Mouse (Mus musculus) heart, embryonic 14.5 days (tissue): ENCODE measurements around the gene Slamf6. TPM values are rescaled to one million over a fixed set of nuclear protein-coding genes. Genes with fewer than 3 reads are reported as not detected.

Experiments used
- ATAC-seq: fragments of 200-750 bp; cut with Nextera tagmentation; 2 replicates; pipeline ENCODE4 v1.8.0; 2017; ENCODE audit warnings: low read depth, moderate TSS enrichment; ENCODE audit not compliant: insufficient number of reproducible peaks, insufficient read depth, low FRiP score
- H3K27ac ChIP-seq, 2 experiments: fragments of 200-500 bp in 1 of 2; fragments of 300-500 bp in 1 of 2; sonication (generic) in 1 of 2; replicated peaks in 1 of 2; 2 replicates each; pipeline ENCODE4 v1.5.1; 2012 to 2014; ENCODE audit warnings: low read depth in 2 of 2, low read length in 2 of 2, control low read depth in 1 of 2, mild to moderate bottlenecking in 1 of 2, mixed read lengths in 1 of 2; ENCODE audit not compliant: control insufficient read depth in 1 of 2, insufficient read depth in 1 of 2
- H3K27me3 ChIP-seq: fragments of 300-500 bp; sonication (generic); 2 replicates; pipeline ENCODE4 v1.6.1; 2014; ENCODE audit warnings: mild to moderate bottlenecking, low read length, control low read depth; ENCODE audit not compliant: control insufficient read depth, insufficient read depth
- H3K36me3 ChIP-seq: fragments of 300-500 bp; sonication (generic); 2 replicates; pipeline ENCODE4 v1.6.1; 2014; ENCODE audit warnings: mild to moderate bottlenecking, control low read depth, low read length, mixed read lengths; ENCODE audit not compliant: control insufficient read depth, insufficient read depth
- H3K4me1 ChIP-seq, 2 experiments: fragments of 200-500 bp in 1 of 2; fragments of 300-500 bp in 1 of 2; sonication (generic) in 1 of 2; 2 replicates each; pipeline ENCODE4 v1.6.1; 2012 to 2014; ENCODE audit warnings: low read length in 2 of 2, control low read depth in 1 of 2, mixed read lengths in 1 of 2; ENCODE audit not compliant: control insufficient read depth in 2 of 2, insufficient read depth in 2 of 2
- H3K4me2 ChIP-seq: fragments of 300-500 bp; sonication (generic); 2 replicates; pipeline ENCODE4 v1.6.1; 2014; ENCODE audit warnings: mild to moderate bottlenecking, low read length
- H3K4me3 ChIP-seq, 2 experiments: fragments of 200-500 bp in 1 of 2; fragments of 300-500 bp in 1 of 2; sonication (generic) in 1 of 2; 2 replicates each; pipeline ENCODE4 v1.5.1; 2012 to 2014; ENCODE audit warnings: low read length in 2 of 2, mild to moderate bottlenecking in 2 of 2, control low read depth in 1 of 2, low read depth in 1 of 2, moderate library complexity in 1 of 2; ENCODE audit not compliant: control insufficient read depth in 1 of 2, insufficient read depth in 1 of 2
- H3K9ac ChIP-seq: fragments of 300-500 bp; sonication (generic); 2 replicates; pipeline ENCODE4 v1.6.1; 2014; ENCODE audit warnings: mild to moderate bottlenecking, low read length
- H3K9me3 ChIP-seq: fragments of 300-500 bp; sonication (generic); 2 replicates; pipeline ENCODE4 v1.6.1; 2016; ENCODE audit warnings: low read length, control low read depth; ENCODE audit not compliant: control insufficient read depth
- WGBS: fragments of 180-500 bp; shearing (Covaris S2); extraction: QIAGEN DNeasy Blood & Tissue Kit; methylation state at CpG from one replicate; pipeline ENCODE4 v1.1.7; 2014; 5-methylcytosine and 5-hydroxymethylcytosine counted together
- polyA plus RNA-seq: library from polyadenylated mRNA; unstranded; fragments of >200 nt; fragmentation: Nextera tagmentation; extraction: Ambion mirVana; gene quantifications from 2 replicates; pipeline ENCODE4 v1.2.1, GENCODE M21; 2014

Slamf6 gene
- polyA plus RNA-seq, 1 experiment from 2014 or later = 0.14 TPM

GRCm38 (mm10) chr1:171984121-171984520 is 66.8 kb downstream of the Slamf6 start:
- H3K27me3 ChIP-seq = no peaks in the 10 kb centered on the region
- H3K9ac ChIP-seq = no peak overlapping the region
- H3K36me3 ChIP-seq = no peaks in the 10 kb centered on the region
- H3K4me3 ChIP-seq = no peak overlapping the region
- H3K27ac ChIP-seq = no peak overlapping the region
- no peak overlapping the region for H3K4me2 ChIP-seq
- peaks cover 8% of the 10 kb centered on the region; the same call in 1 of the 2 replicates for H3K9me3 ChIP-seq
- 93% methylated on average over 1 of the region's 1 CpGs for WGBS
- no peak for ATAC-seq
- H3K4me1 ChIP-seq = no peaks in the 10 kb centered on the region

- H3K27me3 ChIP-seq = no peaks in the 10 kb centered on the region
- peaks cover 8% of the 10 kb centered on the region; the same call in 1 of the 2 replicates for H3K9me3 ChIP-seq
- no peak for ATAC-seq
- H3K4me1 ChIP-seq = peaks cover 11 to 28% of the 10 kb centered on the region in 2 experiments
- H3K4me3 ChIP-seq = no peak overlapping the region
- H3K36me3 ChIP-seq = no peaks in the 10 kb centered on the region
- 82% methylated on average over 2 of the region's 2 CpGs for WGBS
- H3K27ac ChIP-seq = no peak overlapping the region
- H3K9ac ChIP-seq = no peak overlapping the region
- no peak overlapping the region for H3K4me2 ChIP-seq
These were observed 74.6 kb downstream of the Slamf6 start for GRCm38 (mm10) chr1:171991883-171992282.

DNA sequence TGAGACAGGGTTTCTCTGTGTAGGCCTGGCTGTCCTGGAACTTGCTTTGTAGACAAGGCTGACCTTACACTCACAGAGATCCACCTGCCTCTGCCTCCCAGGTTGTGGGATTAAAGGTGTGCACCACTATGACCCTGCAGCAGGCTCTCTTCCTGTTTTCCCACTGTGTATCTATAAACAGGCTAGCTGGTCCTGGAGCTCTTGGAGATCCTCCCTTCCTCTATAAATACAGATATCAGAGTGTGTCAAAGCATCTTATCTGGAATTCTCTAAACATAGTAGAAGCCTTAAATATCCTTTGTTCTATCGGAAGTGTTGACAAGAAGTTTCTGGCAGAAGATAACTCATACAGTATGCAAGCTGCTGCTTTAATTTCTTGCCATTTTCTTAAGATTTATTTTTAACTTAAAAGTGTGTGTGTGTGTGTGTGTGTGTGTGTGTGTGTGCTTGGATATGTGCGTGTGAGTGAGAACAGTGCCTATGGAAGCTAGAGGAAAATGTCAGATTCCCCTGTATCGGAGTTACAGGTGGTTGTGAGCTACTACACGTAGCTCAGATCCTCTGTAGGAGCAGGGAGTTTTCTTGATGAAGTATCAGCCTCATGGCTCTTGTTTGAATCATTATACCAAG is 75.7 kb downstream of the Slamf6 start:
- Histone ChIP-seq H3K27me3 (no peaks in the 10 kb centered on the region), H3K36me3 (no peaks in the 10 kb centered on the region), H3K9ac (no peak overlapping the region), H3K4me2 (no peak overlapping the region), H3K4me1 (peaks cover 11 to 28% of the 10 kb centered on the region in 2 experiments), H3K4me3 (no peak overlapping the region), H3K27ac (no peak overlapping the region), H3K9me3 (peaks cover 8% of the 10 kb centered on the region; the same call in 1 of the 2 replicates)
- WGBS = 39% methylated on average over 4 of the region's 4 CpGs
- ATAC-seq = no peak

DNA sequence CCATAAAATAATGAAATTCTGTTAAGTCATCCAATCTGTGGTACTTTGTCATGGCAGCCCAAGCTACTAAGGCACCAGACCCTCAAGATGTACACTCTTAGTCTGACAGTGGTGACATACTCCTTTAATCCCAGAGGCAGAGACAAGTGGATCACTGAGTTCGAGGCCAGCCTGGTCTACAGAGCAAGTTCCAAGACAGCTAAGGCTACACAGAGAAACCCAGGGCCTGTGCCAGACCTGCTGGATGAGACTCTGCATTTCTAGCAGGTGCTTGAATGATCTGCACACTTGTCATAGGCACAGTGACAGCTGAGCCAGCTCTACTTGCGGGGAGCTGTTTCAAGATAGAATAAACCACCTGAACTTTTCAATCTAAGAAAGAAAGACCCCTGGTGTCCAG is 77.2 kb downstream of the Slamf6 start:
- no peak overlapping the region for H3K4me3 ChIP-seq
- H3K9me3 ChIP-seq = no peaks in the 10 kb centered on the region
- no peaks in the 10 kb centered on the region for H3K27me3 ChIP-seq
- H3K27ac ChIP-seq = peak overlapping the region; percentile 44 to 53
- no peak overlapping the region for H3K9ac ChIP-seq
- H3K4me2 ChIP-seq = no peak overlapping the region
- peaks cover 11 to 28% of the 10 kb centered on the region in 2 experiments for H3K4me1 ChIP-seq
- 48% methylated on average over 2 of the region's 2 CpGs for WGBS
- no peak for ATAC-seq
- no peaks in the 10 kb centered on the region for H3K36me3 ChIP-seq

DNA sequence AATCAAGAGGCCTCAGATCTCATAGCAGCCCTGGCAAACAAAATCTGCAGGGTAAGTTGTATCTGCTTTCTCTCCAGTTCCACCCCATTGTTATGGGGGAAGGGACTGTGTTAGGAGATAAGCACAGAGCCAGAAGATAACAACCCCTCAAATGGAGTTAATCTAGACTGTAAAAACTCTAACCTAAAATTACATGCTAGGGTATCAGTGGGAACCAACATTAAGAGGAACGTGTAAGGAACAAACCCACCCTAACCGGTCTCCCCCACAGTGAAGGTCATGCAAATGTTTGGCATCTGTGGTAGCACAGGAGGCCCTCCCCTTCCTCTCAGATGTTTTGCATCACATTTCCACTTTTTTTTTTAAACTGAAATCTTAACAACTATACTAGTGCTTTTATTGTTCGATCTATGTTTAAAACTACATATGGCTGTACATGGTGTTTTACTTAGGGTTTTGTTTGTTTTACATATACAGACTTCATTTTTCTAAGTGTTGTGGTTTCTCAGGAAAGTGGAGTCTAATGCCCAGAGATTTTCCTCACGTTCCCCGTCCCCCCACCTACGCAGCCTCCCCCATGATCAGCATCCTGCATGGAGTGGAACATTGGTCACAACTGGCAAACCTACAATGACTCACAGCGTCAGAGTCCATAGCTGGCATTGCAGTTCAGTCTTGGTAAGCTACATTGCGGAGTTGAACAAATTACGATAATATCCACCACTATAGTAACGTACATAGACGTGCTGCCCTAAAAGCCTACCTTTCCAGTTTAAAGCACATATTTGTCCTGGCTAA is 77.8 kb downstream of the Slamf6 start:
- H3K4me2 ChIP-seq = 0 out of 2 replicates have a peak overlapping the region, but pooled peaks have one; percentile 8
- no peaks in the 10 kb centered on the region for H3K36me3 ChIP-seq
- no peak overlapping the region for H3K9ac ChIP-seq
- peak; percentile 73 for ATAC-seq
- 65% methylated on average over 11 of the region's 11 CpGs for WGBS
- H3K27me3 ChIP-seq = no peaks in the 10 kb centered on the region
- H3K4me1 ChIP-seq = peaks cover 11 to 28% of the 10 kb centered on the region in 2 experiments
- no peak overlapping the region for H3K4me3 ChIP-seq
- peak overlapping the region; percentile 44 to 53; a peak in 3 of 4 replicates for H3K27ac ChIP-seq
- no peaks in the 10 kb centered on the region for H3K9me3 ChIP-seq

DNA sequence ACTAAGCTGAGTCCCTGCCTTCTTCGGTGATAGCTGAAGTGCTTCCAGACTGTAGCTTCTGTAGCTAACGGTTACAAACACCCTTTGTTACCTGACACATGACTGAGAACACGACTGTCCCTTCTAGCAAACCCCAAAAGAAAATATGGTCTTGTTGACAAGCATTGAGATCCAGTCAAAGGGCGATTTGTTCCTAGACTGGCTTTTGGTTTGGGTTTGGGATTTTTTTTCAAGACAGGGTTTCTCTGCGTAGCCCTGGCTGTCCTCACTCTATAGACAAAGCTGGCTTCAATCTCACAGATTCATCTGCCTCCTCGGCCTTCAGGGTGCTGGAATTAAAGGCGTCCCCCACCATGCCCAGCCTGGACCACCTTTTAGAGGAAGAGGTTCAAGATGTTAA is 79.4 kb downstream of the Slamf6 start:
- Histone ChIP-seq H3K4me2 (no peak overlapping the region), H3K4me1 (peaks cover 11 to 28% of the 10 kb centered on the region in 2 experiments), H3K9me3 (no peaks in the 10 kb centered on the region), H3K9ac (no peak overlapping the region), H3K27ac (no peak overlapping the region; a peak in 1 of 4 replicates), H3K4me3 (no peak overlapping the region), H3K36me3 (no peaks in the 10 kb centered on the region), H3K27me3 (no peaks in the 10 kb centered on the region)
- 55% methylated on average over 7 of the region's 7 CpGs for WGBS
- ATAC-seq = no peak

DNA sequence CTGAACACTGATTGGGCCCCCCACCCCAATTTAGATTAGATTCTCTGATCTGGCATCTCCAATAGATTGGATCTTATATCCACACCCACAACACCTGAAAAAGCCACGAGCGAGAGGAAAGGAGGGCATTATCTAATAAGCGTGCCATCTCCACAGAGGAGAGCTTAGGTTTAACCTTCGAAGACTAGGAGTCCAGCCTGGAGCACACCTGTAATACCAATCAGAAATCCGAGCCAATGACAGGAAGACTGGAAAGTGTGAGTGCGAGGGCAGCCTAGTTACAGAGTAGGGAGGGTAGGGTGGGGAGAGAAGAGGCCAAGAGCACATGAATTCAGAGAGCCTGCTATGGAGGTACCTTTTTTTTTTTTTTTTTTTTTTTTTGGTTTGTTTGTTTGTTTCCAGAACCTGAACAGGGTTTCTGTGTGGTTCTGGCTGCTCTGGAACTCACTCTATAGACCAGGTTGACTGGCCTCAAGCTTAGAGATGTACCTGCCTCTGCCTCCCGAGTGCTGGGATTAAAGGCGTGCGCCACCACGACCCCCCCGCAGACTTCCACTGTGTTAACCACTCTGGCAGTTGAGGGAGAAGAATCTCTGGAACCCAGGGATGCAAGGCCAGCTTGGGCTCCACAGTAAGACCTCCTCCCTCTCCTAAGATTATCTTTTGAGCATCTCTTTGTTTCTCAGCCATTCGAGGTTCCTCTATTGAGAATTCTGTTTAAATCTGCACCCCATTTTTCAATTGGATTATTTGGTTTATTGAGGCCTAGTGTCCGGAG is 81.7 kb downstream of the Slamf6 start:
- 86% methylated on average over 13 of the region's 13 CpGs for WGBS
- H3K4me2 ChIP-seq = no peak overlapping the region
- H3K27me3 ChIP-seq = no peaks in the 10 kb centered on the region
- H3K4me3 ChIP-seq = no peak overlapping the region
- no peak for ATAC-seq
- peaks cover 14% of the 10 kb centered on the region; the same call in 1 of the 2 replicates for H3K36me3 ChIP-seq
- H3K4me1 ChIP-seq = peaks cover 10 to 22% of the 10 kb centered on the region in 2 experiments
- H3K27ac ChIP-seq = no peak overlapping the region
- no peak overlapping the region for H3K9ac ChIP-seq
- H3K9me3 ChIP-seq = no peaks in the 10 kb centered on the region
